Mouse (Mus musculus) inflammation-experienced regulatory T-cells, adult 16 weeks (primary cell): ENCODE data around the gene Il6. TPM values are rescaled to one million over a fixed set of nuclear protein-coding genes. Genes with fewer than 3 reads are reported as not detected.

Experiments used
- polyA plus RNA-seq: library from polyadenylated mRNA; unstranded; fragments of 100-300 nt; shearing (Covaris generic); gene quantifications from one replicate; pipeline ENCODE4 v1.2.1, GENCODE M21; 2017

The Il6 gene
- 0.74 TPM for polyA plus RNA-seq

GRCm38 (mm10) chr5:30012726-30013503, at the start of gene Il6:
Gene Il6 (plus strand): TSS chr5:30013114.

Other genes with a start within 250 kb of the Il6 start
- 57.7 TPM for gene Tyms, start 60.5 kb downstream of the Il6 start, polyA plus RNA-seq
- not detected for gene Garem2, start 92.0 kb downstream of the Il6 start, polyA plus RNA-seq
- not detected for gene 3110082J24Rik, start 93.0 kb downstream of the Il6 start, polyA plus RNA-seq
- gene Hadha, start 142.0 kb downstream of the Il6 start, polyA plus RNA-seq, result 120 TPM
- gene Hadhb, start 142.1 kb downstream of the Il6 start, polyA plus RNA-seq, result 239 TPM
- not detected for gene Adgrf3, start 192.6 kb downstream of the Il6 start, polyA plus RNA-seq
- 26.5 TPM for gene Selenoi, start 219.5 kb downstream of the Il6 start, polyA plus RNA-seq